Mouse (Mus musculus) kidney, postnatal 0 days (tissue): Measurements from ENCODE around the gene Ranbp3. TPM values are rescaled to one million over a fixed set of nuclear protein-coding genes. Genes with fewer than 3 reads are reported as not detected.

ENCODE experiments used
- ATAC-seq: fragments of 200-750 bp; cut with Nextera tagmentation; replicated peaks from 2 replicates; pipeline ENCODE4 v1.8.0; 2017; ENCODE audit warnings: low read depth, moderate number of reproducible peaks, moderate TSS enrichment, moderate library complexity; ENCODE audit not compliant: low FRiP score
- DNase-seq: peaks from one replicate; pipeline ENCODE4 v3.0.0-alpha.2; 2016; ENCODE audit warnings: low spot score
- H3K27ac ChIP-seq: fragments of 300-500 bp; sonication (generic); 2 replicates; pipeline ENCODE4 v1.5.1; 2014; ENCODE audit warnings: mild to moderate bottlenecking
- H3K27me3 ChIP-seq: fragments of 300-500 bp; sonication (generic); 2 replicates; pipeline ENCODE4 v1.6.1; 2014; ENCODE audit warnings: low read length, mixed read lengths; ENCODE audit not compliant: insufficient read depth
- H3K36me3 ChIP-seq: fragments of 300-500 bp; sonication (generic); 2 replicates; pipeline ENCODE4 v1.6.1; 2014; ENCODE audit warnings: low read length, mixed read lengths; ENCODE audit not compliant: insufficient read depth
- H3K4me1 ChIP-seq: fragments of 300-500 bp; sonication (generic); replicated peaks from 2 replicates; pipeline ENCODE4 v1.6.1; 2014; ENCODE audit warnings: antibody characterized with exemption, low read length, mixed read lengths; ENCODE audit not compliant: insufficient read depth
- H3K4me2 ChIP-seq: fragments of 300-500 bp; sonication (generic); 2 replicates; pipeline ENCODE4 v1.6.1; 2014; ENCODE audit warnings: mild to moderate bottlenecking, low read length, moderate library complexity, mixed read lengths
- H3K4me3 ChIP-seq: fragments of 300-500 bp; sonication (generic); replicated peaks from 2 replicates; pipeline ENCODE4 v1.5.1; 2014; ENCODE audit warnings: low read depth, low read length
- H3K9ac ChIP-seq: fragments of 300-500 bp; sonication (generic); 2 replicates; pipeline ENCODE4 v1.6.1; 2014; ENCODE audit warnings: low read depth, low read length
- H3K9me3 ChIP-seq: fragments of 300-500 bp; sonication (generic); replicated peaks from 2 replicates; pipeline ENCODE4 v1.6.1; 2016; ENCODE audit warnings: low read length, inconsistent platforms, mixed read lengths
- CTCF ChIP-seq: IDR thresholded peaks from 2 replicates; pipeline ENCODE4 v1.5.1; 2016; ENCODE audit warnings: antibody characterized with exemption, low read depth, mild to moderate bottlenecking, moderate library complexity
- WGBS: fragments of 180-500 bp; shearing (Covaris S2); extraction: QIAGEN DNeasy Blood & Tissue Kit; methylation state at CpG from one replicate; pipeline ENCODE4 v1.1.7; 2014; 5-methylcytosine and 5-hydroxymethylcytosine counted together
- polyA plus RNA-seq: library from polyadenylated mRNA; unstranded; fragments of >200 nt; fragmentation: Nextera tagmentation; extraction: Ambion mirVana; gene quantifications from 2 replicates; pipeline ENCODE4 v1.2.1, GENCODE M21; 2015

The Ranbp3 gene
- polyA plus RNA-seq, 1 experiment from 2014 or later, result 57.4 TPM

GRCm38 (mm10) chr17:56751404-56752072 lies 78.4 kb downstream of the Ranbp3 start:
- ATAC-seq, result peak; percentile 70
- DNase-seq, result peak; percentile 68
- Histone ChIP-seq H3K27me3 (peaks cover 10% of the 10 kb centered on the region; the same call in 1 of the 2 replicates), H3K9me3 (no peaks in the 10 kb centered on the region), H3K27ac (no peak overlapping the region), H3K9ac (0 out of 2 replicates have a peak overlapping the region, but pooled peaks have one; percentile 18), H3K4me2 (peak overlapping the region; percentile 44), H3K36me3 (no peaks in the 10 kb centered on the region), H3K4me1 (no peaks in the 10 kb centered on the region), H3K4me3 (peak overlapping the region; percentile 11; the same call in 1 of the 2 replicates)
- no peak for TF ChIP-seq CTCF
- 28% methylated on average over 61 of the region's 71 CpGs for WGBS

DNA sequence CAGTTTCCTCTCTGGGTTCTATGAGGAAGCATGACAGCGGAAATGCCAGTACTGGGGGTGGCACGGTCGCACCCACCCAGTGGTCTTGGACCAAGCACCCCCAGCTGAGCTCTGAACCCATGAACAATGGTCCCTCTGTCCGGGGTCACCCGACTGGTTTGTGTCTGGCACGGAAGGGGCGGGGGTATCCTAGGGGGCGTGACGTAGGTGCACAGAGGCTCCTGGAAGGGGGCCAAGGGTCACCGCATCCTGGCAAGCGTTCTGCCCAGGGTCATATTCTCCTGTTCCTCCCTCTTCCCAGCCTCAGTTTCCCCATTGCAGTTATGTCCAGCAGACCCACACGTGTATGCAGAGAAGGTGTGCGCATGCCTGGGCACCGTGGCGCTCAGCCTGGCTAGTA lies 80.4 kb downstream of the Ranbp3 start:
- no peak overlapping the region for H3K9ac ChIP-seq
- peaks cover 6% of the 10 kb centered on the region; the same call in 1 of the 2 replicates for H3K4me1 ChIP-seq
- no peaks in the 10 kb centered on the region for H3K9me3 ChIP-seq
- ATAC-seq, result no peak
- no peak overlapping the region for H3K27ac ChIP-seq
- no peak for DNase-seq
- no peak overlapping the region for H3K4me3 ChIP-seq
- WGBS, result 27% methylated on average over 15 of the region's 15 CpGs
- H3K36me3 ChIP-seq, result no peaks in the 10 kb centered on the region
- TF ChIP-seq CTCF, result no peak
- H3K4me2 ChIP-seq, result no peak overlapping the region
- H3K27me3 ChIP-seq, result peaks cover 13% of the 10 kb centered on the region; the same call in 1 of the 2 replicates

GRCm38 (mm10) chr17:56754271-56755185 lies 81.4 kb downstream of the Ranbp3 start:
- no peaks in the 10 kb centered on the region for H3K36me3 ChIP-seq
- H3K27me3 ChIP-seq, result peaks cover 13% of the 10 kb centered on the region; the same call in 1 of the 2 replicates
- 18% methylated on average over 36 of the region's 36 CpGs for WGBS
- H3K9me3 ChIP-seq, result no peaks in the 10 kb centered on the region
- TF ChIP-seq CTCF, result no peak
- no peak overlapping the region for H3K27ac ChIP-seq
- H3K4me3 ChIP-seq, result no peak overlapping the region
- DNase-seq (no peak), ATAC-seq (no peak)
- H3K9ac ChIP-seq, result no peak overlapping the region
- H3K4me2 ChIP-seq, result 0 out of 2 replicates have a peak overlapping the region, but pooled peaks have one; percentile 10
- peaks cover 6% of the 10 kb centered on the region; the same call in 1 of the 2 replicates for H3K4me1 ChIP-seq

- Histone ChIP-seq H3K4me3 (peak overlapping the region; percentile 51), H3K36me3 (no peaks in the 10 kb centered on the region), H3K9me3 (no peaks in the 10 kb centered on the region), H3K27me3 (peaks cover 13% of the 10 kb centered on the region; the same call in 1 of the 2 replicates), H3K9ac (peak overlapping the region; percentile 70), H3K4me2 (peak overlapping the region; percentile 97), H3K4me1 (peaks cover 11% of the 10 kb centered on the region), H3K27ac (no peak overlapping the region)
- DNase-seq (peak; percentile 36), ATAC-seq (peak; percentile 19)
- TF ChIP-seq CTCF, result peak; percentile 59
- under 1% methylated on average over 49 of the region's 51 CpGs for WGBS
Measured at GRCm38 (mm10) chr17:56756703-56757399, 83.8 kb downstream of the Ranbp3 start.

- WGBS, result under 1% methylated on average over 46 of the region's 48 CpGs
- Histone ChIP-seq H3K9ac (peak within 1 kb of the TSS; percentile 70), H3K27me3 (peaks cover 13% of the 10 kb centered on the region; the same call in 1 of the 2 replicates), H3K36me3 (no peaks in the 10 kb centered on the region), H3K9me3 (no peaks in the 10 kb centered on the region), H3K4me1 (peaks cover 17% of the 10 kb centered on the region), H3K4me2 (peak within 1 kb of the TSS; percentile 97), H3K27ac (no peak within 1 kb of the TSS; the same call in 1 of the 2 replicates), H3K4me3 (peak within 1 kb of the TSS; percentile 51)
- TF ChIP-seq CTCF, result no peak
- ATAC-seq (peak; percentile 73), DNase-seq (peak; percentile 88)
Measured at GRCm38 (mm10) chr17:56757416-56758123, 84.5 kb downstream of the Ranbp3 start, which contains the start of gene Nrtn. Gene Nrtn (minus strand): TSS chr17:56757530.
